Mouse (Mus musculus) midbrain, embryonic 16.5 days (tissue): ENCODE measurements around the gene Zfp3. TPM values are rescaled to one million over a fixed set of nuclear protein-coding genes. Genes with fewer than 3 reads are reported as not detected.

Experiments
- microRNA-seq: library from miRNA; unstranded; fragments of <30 nt; microRNA quantifications from one replicate; pipeline ENCODE4, GENCODE M21; 2017
- polyA plus RNA-seq: library from polyadenylated mRNA; unstranded; fragments of >200 nt; fragmentation: Nextera tagmentation; extraction: Ambion mirVana; gene quantifications from 2 replicates; pipeline ENCODE4 v1.2.1, GENCODE M21; 2015

Gene Zfp3
- polyA plus RNA-seq, 1 experiment from 2014 or later, result 14.6 TPM

Small RNA genes within 50 kb of the gene (microRNA-seq; reads per million reads assigned to microRNA genes)
- not detected for gene Gm22760

Other genes starting within 250 kb of the Zfp3 start
- 0.45 TPM in 1 of 2 replicates, not detected in the other for gene Vmo1, start 249.6 kb upstream of the Zfp3 start, polyA plus RNA-seq
- gene Gltpd2, start 245.0 kb upstream of the Zfp3 start, polyA plus RNA-seq, result 0.29 TPM in 1 of 2 replicates, not detected in the other
- gene Psmb6, start 238.8 kb upstream of the Zfp3 start, polyA plus RNA-seq, result 719 and 737 TPM in 2 replicates
- not detected in 2 replicates for gene Gm40193, start 231.3 kb upstream of the Zfp3 start, polyA plus RNA-seq
- 17.9 and 19.6 TPM in 2 replicates for gene Pld2, start 224.1 kb upstream of the Zfp3 start, polyA plus RNA-seq
- gene Mink1, start 201.3 kb upstream of the Zfp3 start, polyA plus RNA-seq, result 16.7 and 18.2 TPM in 2 replicates
- gene 4930544D05Rik, start 148.4 kb upstream of the Zfp3 start, polyA plus RNA-seq, result not detected in 2 replicates
- not detected in 2 replicates for gene Chrne, start 145.0 kb upstream of the Zfp3 start, polyA plus RNA-seq
- 0.12 and 0.21 TPM in 2 replicates for gene Gp1ba, start 125.1 kb upstream of the Zfp3 start, polyA plus RNA-seq
- 105 TPM in 2 replicates for gene Rnf167, start 117.0 kb upstream of the Zfp3 start, polyA plus RNA-seq
- 171 and 174 TPM in 2 replicates for gene Slc25a11, start 116.7 kb upstream of the Zfp3 start, polyA plus RNA-seq
- gene Pfn1, start 109.6 kb upstream of the Zfp3 start, polyA plus RNA-seq, result 617 and 632 TPM in 2 replicates
- 6.0 and 8.1 TPM in 2 replicates for gene Eno3, start 107.0 kb upstream of the Zfp3 start, polyA plus RNA-seq
- gene Spag7, start 94.8 kb upstream of the Zfp3 start, polyA plus RNA-seq, result 151 and 157 TPM in 2 replicates
- 22.1 and 22.4 TPM in 2 replicates for gene Camta2, start 76.1 kb upstream of the Zfp3 start, polyA plus RNA-seq
- 1.2 and 1.5 TPM in 2 replicates for gene Inca1, start 64.1 kb upstream of the Zfp3 start, polyA plus RNA-seq
- 1.3 and 1.5 TPM in 2 replicates for gene Kif1c, start 63.7 kb upstream of the Zfp3 start, polyA plus RNA-seq
- gene Scimp, start 48.4 kb downstream of the Zfp3 start, polyA plus RNA-seq, result not detected in 2 replicates
- 88.6 and 91.0 TPM in 2 replicates for gene Rabep1, start 80.6 kb downstream of the Zfp3 start, polyA plus RNA-seq
- gene Nup88, start 205.8 kb downstream of the Zfp3 start, polyA plus RNA-seq, result 120 and 122 TPM in 2 replicates
- gene Rpain, start 206.0 kb downstream of the Zfp3 start, polyA plus RNA-seq, result 65.3 and 71.5 TPM in 2 replicates
- 170 and 175 TPM in 2 replicates for gene C1qbp, start 218.8 kb downstream of the Zfp3 start, polyA plus RNA-seq
- gene Dhx33, start 240.2 kb downstream of the Zfp3 start, polyA plus RNA-seq, result 15.7 and 16.2 TPM in 2 replicates